Mouse (Mus musculus) fat pad, adult 2 months (tissue): ENCODE measurements around the gene Pald1.

Source experiments
- DNase-seq: peaks from one replicate; pipeline ENCODE4 v3.0.0-alpha.2; 2011; ENCODE audit warnings: low read depth, low spot score; ENCODE audit errors: extremely low read depth

Gene Pald1

DNA sequence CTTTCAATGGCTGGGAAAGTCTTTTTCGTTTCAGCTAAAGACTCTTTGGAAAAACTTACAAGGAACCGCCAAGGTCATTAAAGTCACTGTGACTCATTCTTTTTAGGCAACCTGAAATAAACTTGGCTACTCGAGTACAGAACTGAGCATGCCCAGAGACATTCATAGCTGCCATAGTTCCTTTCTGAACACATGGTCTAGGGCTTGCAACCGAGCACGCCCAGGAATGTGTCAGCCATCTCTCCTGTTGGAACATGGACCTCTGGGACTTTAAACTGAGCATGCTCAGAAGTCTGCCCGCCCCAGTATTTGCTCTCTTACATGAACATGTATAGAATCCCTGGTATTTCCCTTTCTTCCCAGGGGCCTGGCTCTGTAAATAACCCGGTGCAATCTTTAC lies 97.1 kb downstream of the Pald1 start:
- DNase-seq, result no peak

DNA sequence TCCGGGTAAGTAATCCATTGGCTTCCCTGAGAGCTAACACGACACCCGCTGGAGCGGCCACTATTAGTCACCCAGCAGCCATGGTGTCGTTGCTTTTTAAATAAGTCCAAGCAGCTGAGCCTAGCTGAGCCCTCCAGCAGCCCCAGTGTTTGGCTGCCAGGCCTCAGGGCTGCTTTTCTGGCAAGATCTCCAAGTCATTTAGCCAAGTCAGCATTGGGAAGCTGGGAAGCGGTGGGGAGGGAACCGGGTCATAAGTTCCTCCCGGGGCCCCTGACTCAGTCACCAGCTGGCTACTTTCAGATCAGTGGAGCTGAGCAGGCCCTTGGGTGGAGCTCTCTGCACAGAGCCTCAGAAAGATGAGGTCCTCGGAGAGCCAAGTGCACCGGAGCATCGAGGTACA lies 98.1 kb downstream of the Pald1 start:
- DNase-seq, result no peak

DNA sequence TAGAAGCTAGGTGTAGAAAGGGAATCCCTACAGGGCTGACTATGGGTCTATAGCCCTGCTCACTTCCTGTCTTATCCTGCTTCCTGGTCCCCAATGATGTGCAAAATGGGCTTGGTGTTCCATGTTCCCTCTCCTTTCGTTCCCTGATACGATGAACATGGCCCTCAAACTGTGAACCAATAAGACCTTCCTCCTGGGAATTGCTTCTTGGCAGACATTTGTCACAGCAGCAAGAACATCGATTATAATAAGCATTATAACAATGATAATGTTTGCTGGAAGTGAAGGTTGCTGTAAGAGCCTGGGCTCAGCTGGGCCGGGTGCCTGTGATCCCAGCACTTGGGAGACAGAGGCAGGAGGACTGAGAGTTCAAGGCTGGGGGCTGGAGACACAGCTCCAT lies 99.0 kb downstream of the Pald1 start:
- DNase-seq, result no peak

DNA sequence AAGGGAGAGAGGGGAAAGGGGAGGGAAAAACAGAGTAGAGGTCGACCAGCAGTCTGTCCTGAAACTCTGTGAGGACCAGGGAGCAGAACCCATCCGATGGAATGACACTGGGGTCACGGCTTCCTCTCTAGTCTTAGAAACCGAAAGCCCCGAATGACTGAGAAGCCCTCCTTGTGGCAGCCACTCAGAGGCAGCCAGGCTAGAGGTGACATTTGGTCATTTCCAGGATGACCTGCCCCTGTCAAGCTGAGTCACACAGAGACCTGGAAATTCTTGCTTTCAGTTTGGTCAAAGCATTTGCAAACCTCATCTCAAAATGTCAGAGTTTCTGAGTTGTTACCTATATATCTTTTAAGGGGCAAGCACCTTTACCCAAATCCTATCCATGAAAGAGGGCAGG lies 102.2 kb downstream of the Pald1 start:
- DNase-seq, result no peak

DNA sequence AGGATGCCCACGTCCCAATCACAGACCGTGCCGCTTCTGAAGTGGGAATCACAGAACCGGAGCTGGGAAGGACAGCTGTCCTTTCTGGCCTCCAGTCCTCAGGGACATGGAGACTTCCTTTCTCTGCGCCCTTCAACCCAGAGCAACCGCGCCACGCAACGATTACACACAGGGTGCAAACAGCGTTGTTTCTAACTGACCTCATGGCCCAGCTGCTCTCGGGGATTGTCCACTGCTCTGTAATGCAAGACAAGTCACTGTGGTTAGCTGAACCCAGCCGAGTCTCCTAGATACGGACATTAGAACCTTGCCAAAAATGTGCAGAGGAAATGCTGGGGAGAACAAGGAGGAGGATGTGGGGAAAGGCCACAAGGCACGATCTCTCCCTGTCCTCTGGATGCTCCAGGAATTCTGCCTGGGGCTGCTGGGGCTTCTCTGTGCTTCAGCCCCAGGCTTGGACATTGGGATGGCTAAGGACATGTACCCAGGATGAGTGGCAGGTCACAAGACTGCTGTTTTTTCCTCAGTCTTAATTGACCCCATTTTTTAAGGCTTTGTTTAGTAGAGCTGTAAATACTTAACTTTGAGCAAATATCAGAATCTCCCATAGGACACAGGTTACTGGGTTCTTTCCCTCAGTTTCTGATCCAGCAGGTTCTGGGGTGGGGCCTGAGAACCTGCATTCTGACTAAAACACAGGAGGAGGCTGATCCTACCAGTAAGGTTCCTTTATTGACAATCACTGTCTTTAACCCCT lies 105.2 kb downstream of the Pald1 start:
- DNase-seq, result no peak

DNA sequence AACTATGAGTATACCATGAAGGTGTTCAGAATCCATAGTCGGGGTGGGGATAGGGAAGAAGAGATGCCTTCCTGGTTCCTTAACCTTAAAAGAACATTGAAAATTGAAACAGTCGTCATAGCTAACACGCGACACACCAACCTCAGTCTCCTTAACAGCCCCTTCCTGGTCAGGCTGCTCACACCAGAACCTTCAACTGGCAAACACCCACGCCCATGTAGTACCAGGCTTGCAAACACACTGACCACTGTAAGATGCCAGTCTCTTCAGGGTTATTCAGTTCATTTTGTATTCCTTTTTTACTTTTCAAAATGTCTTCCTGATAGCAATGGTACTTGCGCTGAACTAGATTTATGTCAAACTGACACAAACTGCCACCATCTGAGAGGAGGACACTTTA lies 106.3 kb downstream of the Pald1 start:
- DNase-seq, result no peak

DNA sequence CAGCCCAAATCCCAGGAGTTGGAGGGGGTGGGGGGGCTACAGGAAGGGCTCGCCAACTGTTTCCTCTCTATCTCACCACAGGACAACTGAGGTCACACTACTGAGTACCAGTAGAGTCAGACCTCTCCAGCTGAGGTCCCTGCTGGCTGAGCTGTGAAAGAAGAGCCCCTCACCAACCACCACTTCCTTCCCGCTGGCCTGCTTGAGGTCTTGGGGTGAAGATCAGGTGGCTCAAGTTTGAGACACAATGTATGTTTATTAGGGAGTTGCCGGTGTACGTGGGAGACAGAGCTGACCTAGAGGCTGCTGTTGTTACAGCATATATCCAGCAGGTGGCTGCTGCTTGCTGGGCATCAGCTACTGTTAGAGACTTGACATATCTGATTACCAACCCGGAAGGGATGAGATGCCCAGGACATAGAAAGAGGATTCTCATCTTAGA lies 107.6 kb downstream of the Pald1 start:
- no peak for DNase-seq

DNA sequence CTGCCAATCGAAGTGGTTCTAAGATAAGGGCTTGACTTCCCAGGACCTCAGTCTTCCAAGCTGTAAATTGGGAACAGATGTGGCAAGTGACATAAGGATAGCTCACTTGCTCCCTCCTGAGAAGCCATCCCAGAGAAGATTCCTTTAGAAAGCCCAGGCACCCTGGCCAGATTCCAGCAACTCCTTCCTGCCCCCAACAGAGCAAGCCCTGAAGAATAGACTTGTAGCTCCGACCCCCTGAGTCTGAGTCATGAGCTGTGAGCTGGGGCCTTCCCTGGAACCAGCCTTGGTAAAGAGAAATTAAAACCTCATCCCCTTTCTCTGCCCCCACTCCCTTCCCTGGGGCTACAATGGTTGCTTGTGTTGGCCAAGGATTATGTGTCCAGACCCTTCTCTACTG lies 108.8 kb downstream of the Pald1 start:
- no peak for DNase-seq

DNA sequence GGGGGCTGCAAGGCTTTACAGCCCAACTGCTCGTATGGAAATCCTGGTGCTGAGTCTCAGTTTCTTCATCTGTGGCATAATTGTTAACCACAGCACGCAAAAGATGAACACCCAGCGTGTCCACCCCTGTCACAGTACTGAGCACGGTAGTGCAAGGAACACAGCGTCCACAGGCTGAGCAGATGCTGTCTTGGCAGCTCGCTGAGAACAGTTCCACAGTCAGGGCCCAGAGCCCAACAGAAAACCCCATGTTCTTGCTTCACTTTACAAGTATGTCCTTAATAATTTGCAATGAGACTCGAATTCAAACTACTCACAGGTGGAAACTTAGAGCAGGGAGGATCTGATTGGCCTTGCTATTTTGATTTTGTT lies 109.5 kb downstream of the Pald1 start:
- DNase-seq, result no peak

DNA sequence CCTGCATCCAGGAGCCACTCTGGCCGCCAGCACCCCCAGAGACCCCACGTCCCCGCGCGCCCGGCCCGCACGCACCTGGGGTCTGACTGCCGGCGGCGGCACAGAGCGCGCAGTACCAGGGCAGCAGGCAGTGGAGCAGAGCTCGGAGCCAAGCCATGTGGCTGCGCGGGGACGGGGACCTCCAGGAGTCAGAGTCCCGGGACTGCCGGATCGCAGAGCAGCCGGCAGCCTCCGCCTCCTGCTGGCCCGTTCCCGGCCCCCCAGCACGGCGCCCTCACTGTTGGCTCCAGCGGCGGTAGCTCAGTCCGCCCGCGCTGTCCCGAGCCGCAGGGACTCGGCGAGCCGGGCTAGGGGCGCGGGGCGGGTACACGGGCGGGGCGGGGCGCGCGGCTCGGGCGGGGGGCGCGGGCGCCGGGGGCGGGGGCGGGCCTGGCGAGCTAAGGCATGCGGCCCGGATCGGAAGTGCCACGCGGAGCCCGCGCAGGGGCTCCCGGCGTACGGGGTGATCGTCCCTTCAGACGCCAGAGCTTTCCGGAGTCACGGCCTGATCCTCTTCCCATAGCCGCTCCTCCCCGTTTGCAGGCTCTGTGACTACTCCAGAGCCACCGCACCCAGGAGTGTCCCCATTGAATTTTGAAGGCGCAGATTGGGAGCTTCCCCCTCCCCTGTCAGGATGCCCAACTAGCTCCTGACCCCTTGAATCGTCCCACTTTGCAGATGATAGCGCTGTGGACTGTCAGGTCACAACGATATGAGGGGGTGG lies 110.1 kb downstream of the Pald1 start, which contains the start of gene Adamts14:
Adamts14 (minus strand) TSS at position 358 of the 763 bp plus-strand sequence.
- no peak for DNase-seq

DNA sequence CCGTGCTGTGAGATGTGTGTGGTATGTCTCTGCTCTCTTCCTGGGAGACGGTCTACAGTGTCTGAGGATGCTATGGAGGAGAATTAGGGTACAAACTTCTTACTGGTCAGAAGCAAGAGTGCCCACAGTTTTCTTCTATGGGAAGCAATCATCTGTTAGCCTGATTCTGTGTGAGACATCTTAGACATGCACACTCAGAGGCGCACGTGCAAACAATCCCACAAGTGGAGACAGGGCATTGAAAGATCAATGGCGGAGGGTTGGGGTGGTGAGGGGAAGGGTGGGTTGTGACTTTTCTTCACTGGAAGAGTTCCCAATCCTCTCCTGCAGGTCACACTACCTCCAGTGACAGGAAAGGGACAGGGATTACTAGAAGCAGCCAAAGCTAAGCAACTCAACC lies 110.7 kb downstream of the Pald1 start:
- no peak for DNase-seq

DNA sequence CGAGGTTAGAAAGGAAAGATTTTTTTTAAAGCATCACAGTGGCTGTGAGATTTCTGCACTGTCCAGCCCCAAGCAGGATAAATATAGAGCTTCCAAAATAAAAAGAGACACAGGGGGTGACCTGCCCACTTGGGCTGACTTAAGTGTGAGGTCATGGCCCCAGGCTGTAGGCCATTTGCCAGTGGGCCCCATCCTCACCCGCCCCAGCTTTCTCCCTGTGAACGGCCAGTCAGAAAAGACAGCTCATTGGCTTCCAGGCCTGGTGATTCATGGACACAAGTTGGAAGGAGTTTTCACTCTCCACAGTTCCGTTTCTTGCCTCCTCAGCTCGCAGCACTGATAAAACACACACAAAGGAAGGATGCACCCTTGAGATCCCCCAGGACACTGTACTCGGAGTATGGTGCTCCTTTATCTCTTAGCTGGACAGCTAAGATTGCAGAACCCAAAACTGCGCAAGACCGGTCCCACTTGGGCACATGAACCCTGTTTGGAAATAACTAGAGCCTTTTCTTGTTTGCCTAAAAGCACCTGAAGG lies 111.2 kb downstream of the Pald1 start:
- DNase-seq, result no peak
